ENCODE assay signal across 33 mouse cellular contexts in genomic region chr17:18889745-18890329, GRCm38 (mm10). TPM values are rescaled to one million over a fixed set of nuclear protein-coding genes. Genes with fewer than 3 reads are reported as not detected.
A peak's percentile ranks its signal among the peaks of the same experiment; 100 is the strongest.
DNase-seq lines count a peak whose midpoint lies in the region; ATAC-seq and TF ChIP-seq lines count a peak whose summit lies in the region.
"Had no signal": no experiment of that assay in that cellular context is flagged by ENCODE, and none has a peak within 500 bp of the region (broad histone marks: within the 10 kb centered on the region; RNA-seq: fewer than 3 reads in every experiment).

No protein-coding gene starts in this region.

- H3K4me2 ChIP-seq in myocyte (ENCODE audit: low read depth) = peak overlapping the region; percentile 71
- no peak overlapping the region for H3K4me2 ChIP-seq in forebrain, embryonic 15.5 days (replicated peaks)
- H3K4me2 ChIP-seq: forebrain, embryonic 13.5 days; heart, embryonic 15.5 days; midbrain, embryonic 15.5 days; neural tube, embryonic 13.5 days had no signal

- 89% methylated on average over 6 of the region's 6 CpGs for WGBS in forebrain, embryonic 15.5 days

- no peaks in the 10 kb centered on the region for H3K4me1 ChIP-seq in forebrain, embryonic 15.5 days
- H3K4me1 ChIP-seq: forebrain, embryonic 13.5 days; heart, embryonic 10.5 days; heart, embryonic 15.5 days; midbrain, embryonic 10.5 days; midbrain, embryonic 15.5 days; neural tube, embryonic 13.5 days had no signal

- ATAC-seq in CD4-positive, CD25-positive, alpha-beta regulatory T cell, adult 4 months = peak; percentile 67
- ATAC-seq in forebrain, embryonic 15.5 days (replicated peaks) = no peak
- ATAC-seq: forebrain, embryonic 13.5 days; hindbrain, embryonic 16.5 days; intestine, embryonic 16.5 days; midbrain, embryonic 15.5 days had no signal

- no peak overlapping the region for H3ac ChIP-seq in myocyte (ENCODE audit: control insufficient read depth, insufficient read length)

- no peaks in the 10 kb centered on the region for H3K79me2 ChIP-seq in myocyte (ENCODE audit: control insufficient read depth, insufficient read depth)

- no peak for TF ChIP-seq POLR2A in myocyte (IDR thresholded peaks at IDR 0.05; ENCODE audit: insufficient read length, low read depth)

- H3K36me3 ChIP-seq in myocyte (ENCODE audit: control insufficient read depth, insufficient read depth) = no peaks in the 10 kb centered on the region
- H3K36me3 ChIP-seq in forebrain, embryonic 15.5 days = no peaks in the 10 kb centered on the region
- H3K36me3 ChIP-seq: heart, embryonic 10.5 days; heart, embryonic 15.5 days; midbrain, embryonic 10.5 days; midbrain, embryonic 15.5 days; neural tube, embryonic 13.5 days had no signal

- H3K27ac ChIP-seq in forebrain, embryonic 15.5 days (replicated peaks) = no peak overlapping the region
- H3K27ac ChIP-seq: forebrain, embryonic 13.5 days; heart, embryonic 10.5 days; heart, embryonic 15.5 days; liver, embryonic 14.5 days; midbrain, embryonic 10.5 days; midbrain, embryonic 15.5 days; neural tube, embryonic 13.5 days had no signal

- no peak overlapping the region for H3K4me3 ChIP-seq in myocyte
- H3K4me3 ChIP-seq in forebrain, embryonic 15.5 days = no peak overlapping the region
- H3K4me3 ChIP-seq: forebrain, embryonic 13.5 days; heart, embryonic 10.5 days; heart, embryonic 15.5 days; midbrain, embryonic 10.5 days; midbrain, embryonic 15.5 days; neural tube, embryonic 13.5 days had no signal

- intact Hi-C loops in left cerebral cortex, postnatal 25 days (cut with DNase I) = no loop called here

- no peaks in the 10 kb centered on the region for H3K27me3 ChIP-seq in myocyte (ENCODE audit: control insufficient read depth, insufficient read depth, insufficient read length)
- no peaks in the 10 kb centered on the region for H3K27me3 ChIP-seq in forebrain, embryonic 15.5 days
- H3K27me3 ChIP-seq: forebrain, embryonic 13.5 days; heart, embryonic 15.5 days; midbrain, embryonic 15.5 days; neural tube, embryonic 13.5 days had no signal

- H3K9ac ChIP-seq in forebrain, embryonic 15.5 days (replicated peaks) = no peak overlapping the region
- H3K9ac ChIP-seq: forebrain, embryonic 13.5 days; heart, embryonic 15.5 days; liver, embryonic 14.5 days; midbrain, embryonic 15.5 days; neural tube, embryonic 13.5 days had no signal

- peaks cover 3% of the 10 kb centered on the region; the same call in 1 of the 2 replicates for H3K9me3 ChIP-seq in forebrain, embryonic 15.5 days

- DNase-seq in 416B (ENCODE audit: low read depth) (peak; percentile 73), NIH3T3 (ENCODE audit: low read depth) (peak; percentile 49)
- no peak for DNase-seq in left cerebral cortex, postnatal 25 days (ENCODE audit: low spot score in 2 of 2)
- no peak for DNase-seq in right cerebral cortex, postnatal 14 days
- DNase-seq in layer of hippocampus, postnatal 36 days = no peak
- DNase-seq: adrenal gland, postnatal 10 days; cerebellum, adult 8-10 months; cerebellum, postnatal 25 days; gastrocnemius, postnatal 25 days; kidney, adult 9 months; kidney, postnatal 25 days; liver; lung, adult 2 months had no signal

TF ChIP-seq in myocyte, 11 proteins besides CTCF, POLR2A, EP300 and RAD21:
- TF ChIP-seq TCF12 (IDR thresholded peaks at IDR 0.05; ENCODE audit: insufficient read depth, poor library complexity, severe bottlenecking) (no peak), MAX (IDR thresholded peaks at IDR 0.05; ENCODE audit: low read depth) (no peak), USF1 (IDR thresholded peaks at IDR 0.05; ENCODE audit: low read depth) (no peak), REST (IDR thresholded peaks at IDR 0.05; ENCODE audit: insufficient read depth, insufficient read length) (no peak), E2F4 (IDR thresholded peaks at IDR 0.05; ENCODE audit: insufficient read depth) (no peak), POLR2AphosphoS2 (IDR thresholded peaks at IDR 0.05; ENCODE audit: insufficient read length, low read depth) (no peak), TCF3 (IDR thresholded peaks at IDR 0.05; ENCODE audit: insufficient read length, low read depth) (no peak), SRF (IDR thresholded peaks at IDR 0.05; ENCODE audit: control insufficient read depth, insufficient read length, low read depth) (no peak), MYOD1 (IDR thresholded peaks at IDR 0.05; ENCODE audit: control insufficient read depth in 1 of 3, insufficient read length in 2 of 3, low read depth in 2 of 3) (no peak), MYOG (IDR thresholded peaks at IDR 0.05; ENCODE audit: control insufficient read depth in 1 of 3, insufficient read depth in 1 of 3, insufficient read length in 2 of 3, low read depth in 2 of 3) (no peak), CEBPB (IDR thresholded peaks at IDR 0.05; ENCODE audit: insufficient read depth, poor library complexity, severe bottlenecking) (no peak)
TF ChIP-seq in myocyte: peak in this region for 0.

RNA-seq across cellular contexts. Expression of gene Vmn2r97, which starts 24.3 kb away (rescaled TPM):
- 1 to 10 TPM; 4.2 to 7.0 TPM for polyA plus RNA-seq in CD4-positive, CD25-positive, alpha-beta regulatory T cell, adult 4 months (2017; shearing (Covaris generic))
- not detected for polyA plus RNA-seq in myocyte (2012; fragmentation: generic; extraction: Trizol)
- total RNA-seq in left cerebral cortex, postnatal 25 days (2021) = not detected
- polyA plus RNA-seq in forebrain, embryonic 15.5 days (2015; fragmentation: Nextera tagmentation; extraction: Ambion mirVana) = not detected in 2 replicates
- total RNA-seq in layer of hippocampus, postnatal 36 days (2021) = not detected
- total RNA-seq: gastrocnemius, adult 18-20 months; gastrocnemius, postnatal 25 days; heart, postnatal 25 days; megakaryocyte progenitor cell, adult 5-6 weeks had no signal
- polyA plus RNA-seq: C2C12; embryonic facial prominence, embryonic 11.5 days; heart, embryonic 10.5 days; heart, embryonic 15.5 days; hindbrain, embryonic 11.5 days; intestine, embryonic 16.5 days; liver, embryonic 14.5 days; lung, adult 2 months; midbrain, embryonic 15.5 days; testis, adult 2 months; urinary bladder, adult 2 months had no signal

Comparison
In these comparisons a context has a peak if more than half of its experiments do, and no peak if none do; other contexts are left out.
1. DNase-seq: peak in 416B (single experiment) and NIH3T3 (single experiment); none in left cerebral cortex, postnatal 25 days (0 of 2), right cerebral cortex, postnatal 14 days (single experiment) and layer of hippocampus, postnatal 36 days (0 of 2).